Mouse (Mus musculus) hindbrain, embryonic 13.5 days (tissue): ENCODE results near the gene Tpst2. TPM values are rescaled to one million over a fixed set of nuclear protein-coding genes. Genes with fewer than 3 reads are reported as not detected.

Experiments
- ATAC-seq: fragments of 200-750 bp; cut with Nextera tagmentation; 2 replicates; pipeline ENCODE4 v1.8.0; 2017; ENCODE audit warnings: moderate TSS enrichment; ENCODE audit not compliant: low FRiP score
- H3K27ac ChIP-seq: fragments of 300-500 bp; sonication (generic); 2 replicates; pipeline ENCODE4 v1.5.1; 2015; ENCODE audit warnings: inconsistent platforms, mild to moderate bottlenecking, moderate library complexity
- H3K27me3 ChIP-seq: fragments of 300-500 bp; sonication (generic); 2 replicates; pipeline ENCODE4 v1.6.1; 2015; ENCODE audit warnings: mild to moderate bottlenecking, inconsistent platforms
- H3K36me3 ChIP-seq: fragments of 300-500 bp; sonication (generic); 2 replicates; pipeline ENCODE4 v1.6.1; 2015; ENCODE audit warnings: mild to moderate bottlenecking, inconsistent platforms
- H3K4me1 ChIP-seq: fragments of 300-500 bp; sonication (generic); replicated peaks from 2 replicates; pipeline ENCODE4 v1.6.1; 2015; ENCODE audit warnings: inconsistent platforms
- H3K4me2 ChIP-seq: fragments of 300-500 bp; sonication (generic); 2 replicates; pipeline ENCODE4 v1.6.1; 2015; ENCODE audit warnings: inconsistent platforms, mild to moderate bottlenecking, moderate library complexity
- H3K4me3 ChIP-seq: fragments of 300-500 bp; sonication (generic); 2 replicates; pipeline ENCODE4 v1.5.1; 2015; ENCODE audit warnings: mild to moderate bottlenecking, inconsistent platforms
- H3K9ac ChIP-seq: fragments of 300-500 bp; sonication (generic); 2 replicates; pipeline ENCODE4 v1.6.1; 2015; ENCODE audit warnings: mild to moderate bottlenecking, inconsistent platforms
- H3K9me3 ChIP-seq: fragments of 300-500 bp; sonication (generic); 2 replicates; pipeline ENCODE4 v1.6.1; 2016; ENCODE audit warnings: inconsistent platforms
- WGBS: fragments of 180-500 bp; shearing (Covaris S2); methylation state at CpG from one replicate; pipeline ENCODE4 v1.1.7; 2015; 5-methylcytosine and 5-hydroxymethylcytosine counted together
- polyA plus RNA-seq: library from polyadenylated mRNA; unstranded; fragments of >200 nt; fragmentation: Nextera tagmentation; extraction: Ambion mirVana; gene quantifications from 2 replicates; pipeline ENCODE4 v1.2.1, GENCODE M21; 2015

Tpst2 gene
- polyA plus RNA-seq, result 26.9 and 30.0 TPM in 2 replicates

- Histone ChIP-seq H3K9me3 (no peaks in the 10 kb centered on the region), H3K4me2 (peak within 1 kb of the TSS; percentile 87), H3K27ac (peak within 1 kb of the TSS; percentile 88), H3K9ac (peak within 1 kb of the TSS; percentile 72), H3K4me3 (peak within 1 kb of the TSS; percentile 53), H3K4me1 (peaks cover 55% of the 10 kb centered on the region), H3K36me3 (no peaks in the 10 kb centered on the region), H3K27me3 (0 out of 2 replicates have a peak, but pooled peaks cover 4% of the 10 kb centered on the region)
- WGBS, result under 1% methylated on average over 47 of the region's 62 CpGs
- ATAC-seq, result peak; percentile 93
Measured at GRCm38 (mm10) chr5:112276267-112276873, at the start of gene Tpst2. Tpst2 (plus strand) TSS chr5:112276691.

GRCm38 (mm10) chr5:112227354-112227753, 49.1 kb upstream of the Tpst2 start:
- H3K4me1 ChIP-seq, result peaks cover 55% of the 10 kb centered on the region
- peak overlapping the region; percentile 91 for H3K9ac ChIP-seq
- no peaks in the 10 kb centered on the region for H3K9me3 ChIP-seq
- H3K36me3 ChIP-seq, result peaks cover 24% of the 10 kb centered on the region
- peak overlapping the region; percentile 95 for H3K4me2 ChIP-seq
- peak overlapping the region; percentile 70 for H3K4me3 ChIP-seq
- WGBS, result under 1% methylated on average over 30 of the region's 30 CpGs
- H3K27ac ChIP-seq, result peak overlapping the region; percentile 100
- H3K27me3 ChIP-seq, result no peaks in the 10 kb centered on the region
- peak; percentile 52 for ATAC-seq

- H3K9me3 ChIP-seq, result no peaks in the 10 kb centered on the region
- H3K36me3 ChIP-seq, result peaks cover 19% of the 10 kb centered on the region
- H3K4me2 ChIP-seq, result peak overlapping the region; percentile 95
- no peaks in the 10 kb centered on the region for H3K27me3 ChIP-seq
- ATAC-seq, result no peak
- H3K27ac ChIP-seq, result peak overlapping the region; percentile 100
- peaks cover 49% of the 10 kb centered on the region for H3K4me1 ChIP-seq
- WGBS, result 1% methylated on average over 13 of the region's 13 CpGs
- H3K4me3 ChIP-seq, result peak overlapping the region; percentile 70
- peak overlapping the region; percentile 91 for H3K9ac ChIP-seq
Measured at GRCm38 (mm10) chr5:112227898-112228239, 48.6 kb upstream of the Tpst2 start.

GRCm38 (mm10) chr5:112228240-112229076, 48.0 kb upstream of the Tpst2 start:
- H3K4me2 ChIP-seq, result peak overlapping the region; percentile 95
- H3K36me3 ChIP-seq, result peaks cover 13% of the 10 kb centered on the region
- H3K27me3 ChIP-seq, result no peaks in the 10 kb centered on the region
- H3K4me3 ChIP-seq, result peak overlapping the region; percentile 70
- ATAC-seq, result peak; percentile 86
- H3K27ac ChIP-seq, result peak overlapping the region; percentile 100
- H3K9me3 ChIP-seq, result no peaks in the 10 kb centered on the region
- under 1% methylated on average over 57 of the region's 57 CpGs for WGBS
- peaks cover 44% of the 10 kb centered on the region for H3K4me1 ChIP-seq
- H3K9ac ChIP-seq, result peak overlapping the region; percentile 91

GRCm38 (mm10) chr5:112235806-112236205, 40.7 kb upstream of the Tpst2 start:
- Histone ChIP-seq H3K27me3 (no peaks in the 10 kb centered on the region), H3K36me3 (no peaks in the 10 kb centered on the region), H3K9ac (peak overlapping the region; percentile 49; the same call in 1 of the 2 replicates), H3K4me3 (no peak overlapping the region), H3K4me2 (no peak overlapping the region), H3K4me1 (peaks cover 41% of the 10 kb centered on the region), H3K27ac (0 out of 2 replicates have a peak overlapping the region, but pooled peaks have one; percentile 94), H3K9me3 (no peaks in the 10 kb centered on the region)
- WGBS, result 42% methylated on average over 5 of the region's 5 CpGs
- no peak for ATAC-seq

- Histone ChIP-seq H3K4me1 (peaks cover 41% of the 10 kb centered on the region), H3K4me2 (peak overlapping the region; percentile 44), H3K27ac (peak overlapping the region; percentile 94), H3K27me3 (no peaks in the 10 kb centered on the region), H3K9me3 (no peaks in the 10 kb centered on the region), H3K4me3 (no peak overlapping the region), H3K36me3 (no peaks in the 10 kb centered on the region), H3K9ac (peak overlapping the region; percentile 67; the same call in 1 of the 2 replicates)
- ATAC-seq, result no peak
- WGBS, result 57% methylated on average over 2 of the region's 2 CpGs
Measured at GRCm38 (mm10) chr5:112236631-112237030, 39.9 kb upstream of the Tpst2 start.

- Histone ChIP-seq H3K4me2 (peak overlapping the region; percentile 44), H3K4me1 (peaks cover 49% of the 10 kb centered on the region), H3K9me3 (no peaks in the 10 kb centered on the region), H3K27ac (peak overlapping the region; percentile 94), H3K36me3 (no peaks in the 10 kb centered on the region), H3K27me3 (no peaks in the 10 kb centered on the region), H3K9ac (peak overlapping the region; percentile 67), H3K4me3 (peak overlapping the region; percentile 13)
- WGBS, result 2% methylated on average over 16 of the region's 16 CpGs
- ATAC-seq, result peak; percentile 64
Measured at GRCm38 (mm10) chr5:112237439-112237838, 39.1 kb upstream of the Tpst2 start.

GRCm38 (mm10) chr5:112237866-112238570, 38.5 kb upstream of the Tpst2 start:
- Histone ChIP-seq H3K36me3 (no peaks in the 10 kb centered on the region), H3K9ac (peak overlapping the region; percentile 67), H3K4me3 (no peak overlapping the region), H3K9me3 (no peaks in the 10 kb centered on the region), H3K4me2 (peak overlapping the region; percentile 44), H3K27me3 (no peaks in the 10 kb centered on the region), H3K27ac (peak overlapping the region; percentile 94), H3K4me1 (peaks cover 50% of the 10 kb centered on the region)
- 40% methylated on average over 9 of the region's 9 CpGs for WGBS
- ATAC-seq, result no peak

GRCm38 (mm10) chr5:112238781-112239482, 37.6 kb upstream of the Tpst2 start:
- no peaks in the 10 kb centered on the region for H3K36me3 ChIP-seq
- WGBS, result 32% methylated on average over 3 of the region's 3 CpGs
- ATAC-seq, result peak; percentile 12; the same call in 1 of the 2 replicates
- peak overlapping the region; percentile 51; the same call in 1 of the 2 replicates for H3K9ac ChIP-seq
- H3K4me2 ChIP-seq, result no peak overlapping the region
- no peaks in the 10 kb centered on the region for H3K9me3 ChIP-seq
- peaks cover 50% of the 10 kb centered on the region for H3K4me1 ChIP-seq
- H3K27me3 ChIP-seq, result no peaks in the 10 kb centered on the region
- no peak overlapping the region for H3K4me3 ChIP-seq
- H3K27ac ChIP-seq, result peak overlapping the region; percentile 94

GRCm38 (mm10) chr5:112240761-112241160, 35.7 kb upstream of the Tpst2 start:
- WGBS, result 1% methylated on average over 10 of the region's 10 CpGs
- peaks cover 48% of the 10 kb centered on the region for H3K4me1 ChIP-seq
- peak; percentile 12 for ATAC-seq

GRCm38 (mm10) chr5:112241849-112242248, 34.6 kb upstream of the Tpst2 start:
- Histone ChIP-seq H3K4me3 (no peak overlapping the region), H3K4me1 (peaks cover 37% of the 10 kb centered on the region), H3K27ac (0 out of 2 replicates have a peak overlapping the region, but pooled peaks have one; percentile 8), H3K36me3 (no peaks in the 10 kb centered on the region), H3K9me3 (no peaks in the 10 kb centered on the region), H3K4me2 (no peak overlapping the region), H3K27me3 (0 out of 2 replicates have a peak, but pooled peaks cover 7% of the 10 kb centered on the region), H3K9ac (no peak overlapping the region)
- ATAC-seq, result no peak
- WGBS, result 67% methylated on average over 2 of the region's 2 CpGs

More at GRCm38 (mm10) chr5:112240761-112241160, 35.7 kb upstream of the Tpst2 start:
- no peak overlapping the region for H3K9ac ChIP-seq
- H3K27me3 ChIP-seq, result 0 out of 2 replicates have a peak, but pooled peaks cover 4% of the 10 kb centered on the region
- no peak overlapping the region for H3K27ac ChIP-seq
- no peaks in the 10 kb centered on the region for H3K9me3 ChIP-seq
- H3K4me2 ChIP-seq, result no peak overlapping the region
- no peak overlapping the region for H3K4me3 ChIP-seq
- no peaks in the 10 kb centered on the region for H3K36me3 ChIP-seq
